Mouse (Mus musculus): ENCODE results near the gene Rab5b. TPM values are rescaled to one million over a fixed set of nuclear protein-coding genes. Genes with fewer than 3 reads are reported as not detected.

The Rab5b gene
- polyA plus RNA-seq, 1 experiment, result 108 TPM

DNA sequence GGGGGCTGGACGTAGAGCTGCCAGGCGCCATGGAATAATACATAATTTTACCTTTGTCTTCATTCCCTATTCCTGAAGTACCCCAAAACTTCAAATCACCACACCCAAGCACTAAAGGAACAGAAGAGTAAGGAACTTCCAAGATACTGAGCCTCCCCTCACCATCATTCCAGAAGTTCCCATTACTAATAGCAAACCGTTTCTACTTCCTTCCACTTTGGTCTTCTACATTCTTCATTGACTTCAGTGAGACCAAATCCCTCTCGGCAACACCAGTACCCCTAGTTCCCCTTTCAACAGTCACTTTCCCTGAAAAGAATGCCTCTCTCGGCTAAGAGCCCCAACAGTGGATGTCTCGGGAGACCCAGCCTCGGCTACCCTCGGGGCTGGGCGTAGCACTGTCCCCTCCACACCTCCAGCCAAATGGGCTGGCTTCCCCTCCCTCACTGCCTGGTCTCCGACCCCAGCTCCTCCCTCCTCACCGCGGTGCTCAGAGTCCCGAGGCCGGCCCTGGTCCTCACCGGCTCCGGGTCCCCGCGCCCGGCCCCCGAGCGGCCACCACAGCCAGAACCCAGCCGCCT lies 563 bp downstream of the Rab5b start:
- no peak for DNase-seq (ENCODE audit: low read depth)
- TF ChIP-seq CTCF (IDR thresholded peaks at IDR 0.05; ENCODE audit: borderline replicate concordance, extremely low read depth, insufficient read depth, insufficient read length) (no peak), POLR2A (IDR thresholded peaks at IDR 0.05; ENCODE audit: borderline replicate concordance, extremely low read depth, insufficient read depth, insufficient read length, poor library complexity, severe bottlenecking) (no peak)

DNA sequence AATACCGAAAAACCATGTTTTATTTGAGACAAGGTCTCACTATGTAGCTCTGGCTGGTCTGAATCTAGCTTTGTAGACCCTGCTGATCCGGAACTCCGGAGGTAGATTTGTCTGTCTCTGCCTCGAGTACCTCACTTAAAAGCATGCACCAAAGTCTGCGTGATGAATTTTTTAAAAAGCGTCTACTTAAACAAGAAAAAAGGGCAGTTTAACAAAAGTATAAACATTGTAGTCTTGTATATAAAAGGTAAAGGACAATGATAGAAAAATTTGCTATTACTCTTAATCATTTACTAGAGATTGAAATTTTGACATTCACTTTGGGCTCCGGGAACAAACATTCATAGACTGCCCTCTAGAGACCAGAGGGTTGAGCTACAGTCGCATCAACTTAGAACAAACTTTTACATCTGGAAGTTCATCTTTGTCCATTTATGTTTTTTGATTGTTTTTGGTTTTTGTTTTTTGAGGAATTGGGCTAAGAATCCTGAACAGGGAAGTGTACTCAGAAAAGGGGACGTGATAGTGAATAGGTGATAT lies 21.5 kb downstream of the Rab5b start:
- DNase-seq (ENCODE audit: low read depth), result peak; percentile 71
- TF ChIP-seq POLR2A (IDR thresholded peaks at IDR 0.05; ENCODE audit: borderline replicate concordance, extremely low read depth, insufficient read depth, insufficient read length, poor library complexity, severe bottlenecking) (no peak), CTCF (IDR thresholded peaks at IDR 0.05; ENCODE audit: borderline replicate concordance, extremely low read depth, insufficient read depth, insufficient read length) (peak; percentile 56; the same call in 1 of the 2 replicates)

DNA sequence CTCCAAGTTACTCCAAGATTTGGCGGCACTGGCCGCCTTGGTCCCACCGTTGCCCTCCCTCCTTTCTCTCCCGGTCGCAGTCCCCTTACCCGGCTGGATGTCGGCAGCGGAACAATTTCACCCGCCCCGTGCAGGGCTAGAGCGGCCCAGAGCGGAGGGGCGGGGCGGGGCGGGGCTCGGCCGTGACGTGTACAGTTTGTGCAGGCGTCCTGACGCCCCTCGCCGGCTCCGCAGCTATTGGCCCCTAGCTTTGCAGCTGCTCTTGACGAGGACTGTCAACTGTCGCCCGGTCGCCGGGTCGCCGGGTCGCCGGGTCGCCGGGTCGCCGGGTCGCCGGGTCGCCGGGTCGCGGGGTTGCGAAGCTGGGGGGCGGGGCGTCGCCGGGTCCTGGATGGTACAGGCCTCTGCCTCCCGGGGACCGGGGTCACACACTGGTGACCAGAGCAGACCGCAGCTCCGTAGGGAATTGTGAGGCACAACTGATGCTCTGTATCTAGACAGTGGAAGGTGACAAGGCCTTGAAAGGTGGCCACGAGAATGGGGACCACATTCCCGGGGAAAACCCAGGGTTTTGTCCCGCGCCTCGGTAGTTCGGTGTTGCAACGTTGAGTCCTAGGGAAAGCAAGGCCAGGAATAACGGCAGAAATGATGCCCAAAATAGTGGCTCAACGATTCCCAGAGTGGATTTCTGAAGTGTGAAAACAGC lies 22.1 kb downstream of the Rab5b start, which contains the start of gene Suox:
Suox (minus strand) TSS at position 311 of the 706 bp plus-strand sequence.
- TF ChIP-seq POLR2A (IDR thresholded peaks at IDR 0.05; ENCODE audit: borderline replicate concordance, extremely low read depth, insufficient read depth, insufficient read length, poor library complexity, severe bottlenecking) (peak; percentile 41; the same call in 1 of the 2 replicates), CTCF (IDR thresholded peaks at IDR 0.05; ENCODE audit: borderline replicate concordance, extremely low read depth, insufficient read depth, insufficient read length) (no peak)
- DNase-seq (ENCODE audit: low read depth), result peak; percentile 93

GRCm38 (mm10) chr10:128671148-128671547 lies 24.9 kb downstream of the Rab5b start:
- TF ChIP-seq CTCF (IDR thresholded peaks at IDR 0.05; ENCODE audit: borderline replicate concordance, extremely low read depth, insufficient read depth, insufficient read length) (no peak), POLR2A (IDR thresholded peaks at IDR 0.05; ENCODE audit: borderline replicate concordance, extremely low read depth, insufficient read depth, insufficient read length, poor library complexity, severe bottlenecking) (no peak)
- DNase-seq (ENCODE audit: low read depth), result no peak

DNA sequence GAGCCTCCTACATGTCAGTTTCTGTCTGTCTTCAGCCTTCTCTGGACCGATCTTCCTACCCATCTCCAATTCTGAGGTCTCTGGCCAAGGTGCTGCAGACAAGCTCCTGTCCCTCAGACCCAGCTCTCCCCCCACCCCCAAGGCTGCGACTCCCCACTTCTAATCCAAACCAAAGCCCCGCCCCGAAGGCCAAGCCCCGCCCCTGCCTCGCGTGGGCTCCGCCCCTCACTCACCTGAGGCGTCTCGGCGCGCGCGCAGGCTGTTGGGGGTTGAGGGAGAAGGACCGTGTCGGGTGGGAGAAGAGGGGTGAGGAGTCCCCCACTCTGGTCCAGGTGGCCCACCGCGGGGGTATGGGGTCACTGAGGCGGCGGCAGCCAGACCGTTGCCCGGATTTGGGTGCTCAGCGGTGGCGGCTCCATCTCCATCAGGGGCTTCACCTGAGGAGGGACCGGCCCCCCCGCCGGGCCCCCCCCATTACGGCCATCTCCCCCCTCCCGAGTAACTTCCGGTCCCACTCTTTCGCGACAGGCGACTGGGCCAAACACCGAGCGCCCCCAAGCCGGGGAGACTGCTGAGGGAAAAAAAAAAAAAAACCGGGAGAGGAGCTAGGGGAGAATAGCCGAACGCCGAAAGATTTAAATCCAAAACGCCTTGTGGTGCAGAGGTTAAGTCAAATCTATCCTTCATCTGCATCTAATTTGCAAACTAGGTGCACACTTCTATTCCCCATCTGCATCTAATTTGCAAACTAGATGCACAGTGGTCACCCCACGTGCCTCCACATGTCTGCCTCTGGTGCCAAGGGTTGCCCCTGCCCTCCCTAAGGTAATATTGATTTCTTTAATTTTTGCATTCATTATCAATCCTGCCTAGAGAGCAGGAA lies 27.0 kb downstream of the Rab5b start:
- TF ChIP-seq CTCF (IDR thresholded peaks at IDR 0.05; ENCODE audit: borderline replicate concordance, extremely low read depth, insufficient read depth, insufficient read length), result no peak
- TF ChIP-seq POLR2A (IDR thresholded peaks at IDR 0.05; ENCODE audit: borderline replicate concordance, extremely low read depth, insufficient read depth, insufficient read length, poor library complexity, severe bottlenecking), result no peak
- peak; percentile 84 for DNase-seq (ENCODE audit: low read depth)

- no peak for DNase-seq (ENCODE audit: low read depth)
- no peak for TF ChIP-seq POLR2A (IDR thresholded peaks at IDR 0.05; ENCODE audit: borderline replicate concordance, extremely low read depth, insufficient read depth, insufficient read length, poor library complexity, severe bottlenecking)
- TF ChIP-seq CTCF (IDR thresholded peaks at IDR 0.05; ENCODE audit: borderline replicate concordance, extremely low read depth, insufficient read depth, insufficient read length), result no peak
Observed at GRCm38 (mm10) chr10:128665806-128666205, 30.3 kb downstream of the Rab5b start.

DNA sequence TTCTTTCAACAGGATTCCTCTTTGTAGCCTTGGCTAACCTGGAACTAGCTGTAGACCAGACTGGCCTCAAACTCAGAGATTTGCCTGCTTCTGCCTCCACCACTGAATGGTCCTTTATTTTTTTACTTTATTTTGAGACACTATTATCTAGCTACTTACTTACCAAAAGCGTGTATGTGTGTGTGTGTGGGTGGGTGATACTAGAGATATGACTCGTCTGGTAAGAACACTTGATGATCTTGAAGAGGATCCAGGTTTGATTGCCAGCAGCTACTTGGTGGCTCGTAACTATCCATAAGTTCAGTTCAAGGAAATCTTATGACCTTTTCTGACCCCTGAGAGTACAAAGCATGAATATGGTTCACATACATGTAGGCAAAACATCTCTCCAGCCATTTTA lies 30.8 kb downstream of the Rab5b start:
- TF ChIP-seq POLR2A (IDR thresholded peaks at IDR 0.05; ENCODE audit: borderline replicate concordance, extremely low read depth, insufficient read depth, insufficient read length, poor library complexity, severe bottlenecking), result no peak
- no peak for TF ChIP-seq CTCF (IDR thresholded peaks at IDR 0.05; ENCODE audit: borderline replicate concordance, extremely low read depth, insufficient read depth, insufficient read length)
- no peak for DNase-seq (ENCODE audit: low read depth)

DNA sequence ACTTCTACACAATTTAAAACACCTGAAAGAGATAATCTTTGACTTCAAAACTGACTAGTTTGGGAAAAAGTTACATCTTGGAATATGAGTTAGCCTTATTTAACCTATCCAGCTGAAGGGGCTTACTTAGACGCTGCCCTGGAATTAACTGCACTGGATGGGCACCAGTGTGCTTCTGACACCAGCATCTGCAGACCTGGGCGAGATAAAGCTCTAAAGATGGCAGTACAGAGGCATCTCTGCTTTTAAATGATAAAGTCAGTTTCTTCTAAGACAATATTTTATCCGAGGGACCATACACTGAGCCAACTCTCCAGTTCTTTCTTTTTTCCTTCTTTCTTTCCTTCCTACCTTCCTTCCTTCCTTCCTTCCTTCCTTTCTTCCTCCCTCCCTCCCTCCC lies 31.3 kb downstream of the Rab5b start:
- no peak for TF ChIP-seq CTCF (IDR thresholded peaks at IDR 0.05; ENCODE audit: borderline replicate concordance, extremely low read depth, insufficient read depth, insufficient read length)
- no peak for TF ChIP-seq POLR2A (IDR thresholded peaks at IDR 0.05; ENCODE audit: borderline replicate concordance, extremely low read depth, insufficient read depth, insufficient read length, poor library complexity, severe bottlenecking)
- no peak for DNase-seq (ENCODE audit: low read depth)

DNA sequence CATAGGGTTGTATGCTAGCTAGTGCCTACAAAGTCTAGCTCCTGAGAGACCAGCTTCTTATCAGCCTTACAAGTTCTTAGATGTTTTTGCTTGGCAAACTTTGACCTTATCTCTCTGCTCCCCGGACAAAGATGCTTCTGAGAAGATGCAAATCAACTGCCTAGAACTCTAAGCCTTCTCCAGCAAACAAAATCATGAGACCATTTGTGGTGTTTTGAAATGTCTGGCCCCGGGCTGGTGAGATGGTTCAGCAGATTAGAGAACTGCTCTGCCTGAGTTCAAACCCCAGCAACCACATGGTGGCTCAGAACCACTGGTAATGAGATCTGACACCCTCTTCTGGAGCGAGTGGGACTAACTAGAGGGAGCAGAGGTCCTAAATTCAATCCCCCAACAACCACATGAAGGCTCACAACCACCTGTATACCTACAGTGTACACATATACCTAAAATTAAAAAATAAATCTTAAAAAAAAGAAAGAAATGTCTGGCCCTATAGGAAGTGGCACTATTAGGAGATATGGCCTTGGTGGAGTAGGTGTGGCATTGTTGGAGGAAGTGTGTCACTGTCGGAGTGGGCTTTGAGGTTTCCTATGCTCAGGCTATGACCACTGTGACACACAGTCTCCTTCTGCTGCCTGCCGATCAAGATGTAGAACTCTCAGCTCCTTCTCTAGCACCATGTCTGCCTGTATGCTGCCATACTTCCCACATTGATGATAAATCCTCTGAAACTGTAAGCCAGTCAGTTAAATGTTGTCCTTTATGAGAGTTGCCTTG lies 32.4 kb downstream of the Rab5b start:
- no peak for DNase-seq (ENCODE audit: low read depth)
- TF ChIP-seq CTCF (IDR thresholded peaks at IDR 0.05; ENCODE audit: borderline replicate concordance, extremely low read depth, insufficient read depth, insufficient read length) (no peak), POLR2A (IDR thresholded peaks at IDR 0.05; ENCODE audit: borderline replicate concordance, extremely low read depth, insufficient read depth, insufficient read length, poor library complexity, severe bottlenecking) (no peak)

- TF ChIP-seq CTCF (IDR thresholded peaks at IDR 0.05; ENCODE audit: borderline replicate concordance, extremely low read depth, insufficient read depth, insufficient read length), result no peak
- TF ChIP-seq POLR2A (IDR thresholded peaks at IDR 0.05; ENCODE audit: borderline replicate concordance, extremely low read depth, insufficient read depth, insufficient read length, poor library complexity, severe bottlenecking), result no peak
- DNase-seq (ENCODE audit: low read depth), result no peak
Observed at GRCm38 (mm10) chr10:128662465-128662864, 33.6 kb downstream of the Rab5b start.

Measured in brain, embryonic 14.5 days (tissue).